Mouse (Mus musculus): ENCODE results near the gene Vps13c.

DNA sequence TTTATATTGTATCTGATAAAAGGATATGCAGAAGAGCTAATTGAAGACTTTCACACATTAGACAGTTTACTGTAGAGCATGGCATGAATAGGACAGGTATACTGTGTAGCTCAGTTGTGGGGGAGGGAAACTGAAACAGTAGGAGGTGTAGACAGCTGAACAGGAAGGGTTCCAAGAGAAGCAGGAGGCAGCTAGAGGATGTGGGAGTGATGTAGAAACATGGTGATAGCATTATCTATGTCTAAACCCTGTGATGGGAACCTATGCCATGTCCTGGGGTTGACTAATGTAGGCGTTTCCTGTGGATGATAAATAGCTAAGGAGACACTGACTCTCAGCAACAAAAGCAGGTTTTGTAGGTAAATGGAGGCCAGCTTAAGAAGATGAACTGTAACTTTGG is 53.3 kb downstream of the Vps13c start:
- no peak for TF ChIP-seq CTCF (IDR thresholded peaks at IDR 0.05; ENCODE audit: control insufficient read depth, insufficient read depth, insufficient replicate concordance, low read depth, low read length)
- no peak for TF ChIP-seq POLR2A (IDR thresholded peaks at IDR 0.05; ENCODE audit: control insufficient read depth, low read depth, low read length)
